Mouse (Mus musculus): ENCODE data around the gene Eif2b5. TPM values are rescaled to one million over a fixed set of nuclear protein-coding genes. Genes with fewer than 3 reads are reported as not detected.
A peak's percentile ranks its signal among the peaks of the same experiment; 100 is the strongest.
"Not testable (repeated sequence)": the region's sequence is repeated elsewhere in the genome, so short reads cannot be mapped to it uniquely, and the experiment has no call there.

Eif2b5 gene
- 92.9 and 95.2 TPM in 2 replicates for polyA plus RNA-seq (2015; fragmentation: Nextera tagmentation; extraction: Ambion mirVana)

GRCm38 (mm10) chr16:20498677-20499475 lies at the start of gene Eif2b5:
Gene Eif2b5 (plus strand): TSS chr16:20498817.
- H3K9ac ChIP-seq: peak within 1 kb of the TSS; percentile 71
- peak; percentile 91 for ATAC-seq (ENCODE audit: insufficient number of reproducible peaks, low FRiP score, low TSS enrichment, low read depth)
- under 1% methylated on average over 49 of the region's 49 CpGs for WGBS

GRCm38 (mm10) chr16:20451774-20452173 lies 46.8 kb upstream of the Eif2b5 start:
- ATAC-seq (ENCODE audit: insufficient number of reproducible peaks, low FRiP score, low TSS enrichment, low read depth): no peak
- H3K4me3 ChIP-seq (replicated peaks): no peak overlapping the region
- 76% methylated on average over 6 of the region's 6 CpGs for WGBS

More at GRCm38 (mm10) chr16:20498677-20499475, at the start of gene Eif2b5:
- no peaks in the 10 kb centered on the region for H3K9me3 ChIP-seq (replicated peaks)
- H3K36me3 ChIP-seq: peaks cover 29% of the 10 kb centered on the region
- peak within 1 kb of the TSS; percentile 59 for H3K27ac ChIP-seq (replicated peaks)
- H3K27me3 ChIP-seq: no peaks in the 10 kb centered on the region
- H3K4me1 ChIP-seq: peaks cover 13% of the 10 kb centered on the region
- H3K4me3 ChIP-seq (replicated peaks): peak within 1 kb of the TSS; percentile 80
- H3K4me2 ChIP-seq (replicated peaks): peak within 1 kb of the TSS; percentile 65

GRCm38 (mm10) chr16:20454155-20454654 lies 44.4 kb upstream of the Eif2b5 start:
- Histone ChIP-seq H3K9me3 (replicated peaks) (no peaks in the 10 kb centered on the region), H3K27ac (replicated peaks) (no peak overlapping the region), H3K27me3 (no peaks in the 10 kb centered on the region), H3K9ac (no peak overlapping the region), H3K4me1 (no peaks in the 10 kb centered on the region), H3K4me3 (replicated peaks) (no peak overlapping the region), H3K36me3 (no peaks in the 10 kb centered on the region), H3K4me2 (replicated peaks) (no peak overlapping the region)
- WGBS: 87% methylated on average over 6 of the region's 6 CpGs
- ATAC-seq (ENCODE audit: insufficient number of reproducible peaks, low FRiP score, low TSS enrichment, low read depth): no peak

More at GRCm38 (mm10) chr16:20451774-20452173, 46.8 kb upstream of the Eif2b5 start:
- Histone ChIP-seq H3K4me2 (replicated peaks) (no peak overlapping the region), H3K4me1 (no peaks in the 10 kb centered on the region), H3K9ac (no peak overlapping the region), H3K36me3 (no peaks in the 10 kb centered on the region), H3K9me3 (replicated peaks) (no peaks in the 10 kb centered on the region), H3K27ac (replicated peaks) (no peak overlapping the region), H3K27me3 (no peaks in the 10 kb centered on the region)

- 35% methylated on average over 1 of the region's 1 CpGs for WGBS
- Histone ChIP-seq H3K4me3 (replicated peaks) (no peak overlapping the region), H3K4me2 (replicated peaks) (no peak overlapping the region), H3K9me3 (replicated peaks) (no peaks in the 10 kb centered on the region), H3K9ac (no peak overlapping the region), H3K4me1 (no peaks in the 10 kb centered on the region), H3K27me3 (no peaks in the 10 kb centered on the region), H3K27ac (replicated peaks) (no peak overlapping the region), H3K36me3 (no peaks in the 10 kb centered on the region)
- ATAC-seq (ENCODE audit: insufficient number of reproducible peaks, low FRiP score, low TSS enrichment, low read depth): no peak
Measured at GRCm38 (mm10) chr16:20456106-20456505, 42.5 kb upstream of the Eif2b5 start.

GRCm38 (mm10) chr16:20458736-20459135 lies 39.9 kb upstream of the Eif2b5 start:
- ATAC-seq (ENCODE audit: insufficient number of reproducible peaks, low FRiP score, low TSS enrichment, low read depth); H3K9ac ChIP-seq: not testable (repeated sequence)

GRCm38 (mm10) chr16:20464725-20465124 lies 33.9 kb upstream of the Eif2b5 start:
- Histone ChIP-seq H3K36me3 (no peaks in the 10 kb centered on the region), H3K9ac (no peak overlapping the region), H3K27me3 (no peaks in the 10 kb centered on the region), H3K27ac (replicated peaks) (no peak overlapping the region), H3K4me3 (replicated peaks) (no peak overlapping the region), H3K4me1 (no peaks in the 10 kb centered on the region), H3K4me2 (replicated peaks) (no peak overlapping the region), H3K9me3 (replicated peaks) (no peaks in the 10 kb centered on the region)
- ATAC-seq (ENCODE audit: insufficient number of reproducible peaks, low FRiP score, low TSS enrichment, low read depth): no peak

More at GRCm38 (mm10) chr16:20458736-20459135, 39.9 kb upstream of the Eif2b5 start:
- H3K27ac ChIP-seq (replicated peaks); H3K36me3 ChIP-seq; H3K27me3 ChIP-seq; H3K4me3 ChIP-seq (replicated peaks); H3K4me2 ChIP-seq (replicated peaks); H3K4me1 ChIP-seq; H3K9me3 ChIP-seq (replicated peaks): not testable (repeated sequence)
- WGBS: 93% methylated on average over 5 of the region's 5 CpGs

GRCm38 (mm10) chr16:20470981-20471380 lies 27.6 kb upstream of the Eif2b5 start:
- Histone ChIP-seq H3K36me3 (no peaks in the 10 kb centered on the region), H3K27me3 (no peaks in the 10 kb centered on the region), H3K4me1 (no peaks in the 10 kb centered on the region), H3K4me2 (replicated peaks) (no peak overlapping the region), H3K4me3 (replicated peaks) (no peak overlapping the region), H3K27ac (replicated peaks) (no peak overlapping the region), H3K9ac (no peak overlapping the region), H3K9me3 (replicated peaks) (no peaks in the 10 kb centered on the region)
- 83% methylated on average over 2 of the region's 2 CpGs for WGBS
- no peak for ATAC-seq (ENCODE audit: insufficient number of reproducible peaks, low FRiP score, low TSS enrichment, low read depth)

GRCm38 (mm10) chr16:20471686-20472085 lies 26.9 kb upstream of the Eif2b5 start:
- H3K4me2 ChIP-seq (replicated peaks): no peak overlapping the region
- H3K9me3 ChIP-seq (replicated peaks): no peaks in the 10 kb centered on the region
- H3K4me3 ChIP-seq (replicated peaks): no peak overlapping the region
- no peaks in the 10 kb centered on the region for H3K4me1 ChIP-seq
- H3K36me3 ChIP-seq: no peaks in the 10 kb centered on the region
- no peak overlapping the region for H3K9ac ChIP-seq
- WGBS: 61% methylated on average over 1 of the region's 1 CpGs
- H3K27me3 ChIP-seq: no peaks in the 10 kb centered on the region
- ATAC-seq (ENCODE audit: insufficient number of reproducible peaks, low FRiP score, low TSS enrichment, low read depth): no peak
- H3K27ac ChIP-seq (replicated peaks): no peak overlapping the region

- no peak overlapping the region for H3K4me2 ChIP-seq (replicated peaks)
- no peaks in the 10 kb centered on the region for H3K4me1 ChIP-seq
- H3K27ac ChIP-seq (replicated peaks): no peak overlapping the region
- H3K9ac ChIP-seq: no peak overlapping the region
- H3K9me3 ChIP-seq (replicated peaks): no peaks in the 10 kb centered on the region
- 83% methylated on average over 1 of the region's 1 CpGs for WGBS
- no peaks in the 10 kb centered on the region for H3K36me3 ChIP-seq
- ATAC-seq (ENCODE audit: insufficient number of reproducible peaks, low FRiP score, low TSS enrichment, low read depth): no peak
- H3K4me3 ChIP-seq (replicated peaks): no peak overlapping the region
- H3K27me3 ChIP-seq: no peaks in the 10 kb centered on the region
Measured at GRCm38 (mm10) chr16:20473748-20474147, 24.9 kb upstream of the Eif2b5 start.

GRCm38 (mm10) chr16:20474211-20474610 lies 24.4 kb upstream of the Eif2b5 start:
- no peak overlapping the region for H3K4me2 ChIP-seq (replicated peaks)
- WGBS: 91% methylated on average over 8 of the region's 8 CpGs
- no peaks in the 10 kb centered on the region for H3K36me3 ChIP-seq
- H3K27me3 ChIP-seq: no peaks in the 10 kb centered on the region
- no peak overlapping the region for H3K4me3 ChIP-seq (replicated peaks)
- H3K9me3 ChIP-seq (replicated peaks): no peaks in the 10 kb centered on the region
- no peak overlapping the region for H3K27ac ChIP-seq (replicated peaks)
- no peaks in the 10 kb centered on the region for H3K4me1 ChIP-seq
- no peak overlapping the region for H3K9ac ChIP-seq
- ATAC-seq (ENCODE audit: insufficient number of reproducible peaks, low FRiP score, low TSS enrichment, low read depth): no peak

GRCm38 (mm10) chr16:20474786-20475185 lies 23.8 kb upstream of the Eif2b5 start:
- H3K27me3 ChIP-seq: no peaks in the 10 kb centered on the region
- H3K27ac ChIP-seq (replicated peaks): no peak overlapping the region
- H3K4me1 ChIP-seq: no peaks in the 10 kb centered on the region
- no peaks in the 10 kb centered on the region for H3K9me3 ChIP-seq (replicated peaks)
- no peak overlapping the region for H3K9ac ChIP-seq
- no peak for ATAC-seq (ENCODE audit: insufficient number of reproducible peaks, low FRiP score, low TSS enrichment, low read depth)
- no peak overlapping the region for H3K4me3 ChIP-seq (replicated peaks)
- 77% methylated on average over 6 of the region's 6 CpGs for WGBS
- no peaks in the 10 kb centered on the region for H3K36me3 ChIP-seq
- H3K4me2 ChIP-seq (replicated peaks): no peak overlapping the region

- H3K27ac ChIP-seq (replicated peaks): no peak overlapping the region
Measured at GRCm38 (mm10) chr16:20475335-20475734, 23.3 kb upstream of the Eif2b5 start.

More at GRCm38 (mm10) chr16:20475335-20475734, 23.3 kb upstream of the Eif2b5 start:
- 78% methylated on average over 1 of the region's 1 CpGs for WGBS
- H3K4me3 ChIP-seq (replicated peaks): no peak overlapping the region
- no peaks in the 10 kb centered on the region for H3K27me3 ChIP-seq
- no peak overlapping the region for H3K9ac ChIP-seq
- no peak for ATAC-seq (ENCODE audit: insufficient number of reproducible peaks, low FRiP score, low TSS enrichment, low read depth)
- H3K4me2 ChIP-seq (replicated peaks): no peak overlapping the region
- no peaks in the 10 kb centered on the region for H3K4me1 ChIP-seq
- no peaks in the 10 kb centered on the region for H3K36me3 ChIP-seq
- H3K9me3 ChIP-seq (replicated peaks): no peaks in the 10 kb centered on the region

Measured in embryonic facial prominence, embryonic 15.5 days (tissue).